Mouse (Mus musculus): Measurements from ENCODE around the gene Sco2. TPM values are rescaled to one million over a fixed set of nuclear protein-coding genes. Genes with fewer than 3 reads are reported as not detected.
A peak's percentile ranks its signal among the peaks of the same experiment; 100 is the strongest.

The Sco2 gene
- polyA plus RNA-seq, 1 experiment from 2014 or later, result 6.8 TPM

- 86% methylated on average over 2 of the region's 2 CpGs for WGBS
- H3K4me3 ChIP-seq (ENCODE audit: low read depth, low read length), result no peak overlapping the region
- no peak for ATAC-seq (ENCODE audit: insufficient number of reproducible peaks, insufficient read depth, low FRiP score, low read depth)
Measured at GRCm38 (mm10) chr15:89398146-89398545, 24.5 kb upstream of the Sco2 start.

GRCm38 (mm10) chr15:89396883-89397282 lies 23.2 kb upstream of the Sco2 start:
- Histone ChIP-seq H3K36me3 (ENCODE audit: control insufficient read depth, insufficient read depth, low read length) (no peaks in the 10 kb centered on the region), H3K4me1 (ENCODE audit: control insufficient read depth, insufficient read depth, low read length) (no peaks in the 10 kb centered on the region), H3K9ac (replicated peaks; ENCODE audit: low read depth, low read length) (no peak overlapping the region), H3K4me2 (replicated peaks; ENCODE audit: low read depth, low read length) (no peak overlapping the region), H3K27me3 (ENCODE audit: control insufficient read depth, insufficient read depth, low read length) (no peaks in the 10 kb centered on the region), H3K27ac (ENCODE audit: low read length) (no peak overlapping the region), H3K4me3 (ENCODE audit: low read depth, low read length) (no peak overlapping the region), H3K9me3 (ENCODE audit: control insufficient read depth, low read depth, low read length) (no peaks in the 10 kb centered on the region)
- no peak for ATAC-seq (ENCODE audit: insufficient number of reproducible peaks, insufficient read depth, low FRiP score, low read depth)
- 86% methylated on average over 4 of the region's 4 CpGs for WGBS

More at GRCm38 (mm10) chr15:89398146-89398545, 24.5 kb upstream of the Sco2 start:
- Histone ChIP-seq H3K9ac (replicated peaks; ENCODE audit: low read depth, low read length) (no peak overlapping the region), H3K27ac (ENCODE audit: low read length) (no peak overlapping the region), H3K4me2 (replicated peaks; ENCODE audit: low read depth, low read length) (no peak overlapping the region), H3K27me3 (ENCODE audit: control insufficient read depth, insufficient read depth, low read length) (no peaks in the 10 kb centered on the region), H3K9me3 (ENCODE audit: control insufficient read depth, low read depth, low read length) (no peaks in the 10 kb centered on the region), H3K36me3 (ENCODE audit: control insufficient read depth, insufficient read depth, low read length) (no peaks in the 10 kb centered on the region), H3K4me1 (ENCODE audit: control insufficient read depth, insufficient read depth, low read length) (no peaks in the 10 kb centered on the region)

GRCm38 (mm10) chr15:89390081-89390480 lies 16.4 kb upstream of the Sco2 start:
- no peaks in the 10 kb centered on the region for H3K36me3 ChIP-seq (ENCODE audit: control insufficient read depth, insufficient read depth, low read length)
- WGBS, result 91% methylated on average over 10 of the region's 10 CpGs
- no peak for ATAC-seq (ENCODE audit: insufficient number of reproducible peaks, insufficient read depth, low FRiP score, low read depth)

GRCm38 (mm10) chr15:89387127-89387526 lies 13.5 kb upstream of the Sco2 start:
- Histone ChIP-seq H3K4me2 (replicated peaks; ENCODE audit: low read depth, low read length) (no peak overlapping the region), H3K9me3 (ENCODE audit: control insufficient read depth, low read depth, low read length) (no peaks in the 10 kb centered on the region), H3K27ac (ENCODE audit: low read length) (no peak overlapping the region), H3K9ac (replicated peaks; ENCODE audit: low read depth, low read length) (no peak overlapping the region), H3K27me3 (ENCODE audit: control insufficient read depth, insufficient read depth, low read length) (no peaks in the 10 kb centered on the region), H3K36me3 (ENCODE audit: control insufficient read depth, insufficient read depth, low read length) (no peaks in the 10 kb centered on the region), H3K4me1 (ENCODE audit: control insufficient read depth, insufficient read depth, low read length) (no peaks in the 10 kb centered on the region), H3K4me3 (ENCODE audit: low read depth, low read length) (no peak overlapping the region)
- 41% methylated on average over 12 of the region's 12 CpGs for WGBS
- ATAC-seq (ENCODE audit: insufficient number of reproducible peaks, insufficient read depth, low FRiP score, low read depth), result no peak

More at GRCm38 (mm10) chr15:89390081-89390480, 16.4 kb upstream of the Sco2 start:
- Histone ChIP-seq H3K9me3 (ENCODE audit: control insufficient read depth, low read depth, low read length) (no peaks in the 10 kb centered on the region), H3K4me3 (ENCODE audit: low read depth, low read length) (no peak overlapping the region), H3K4me1 (ENCODE audit: control insufficient read depth, insufficient read depth, low read length) (no peaks in the 10 kb centered on the region), H3K9ac (replicated peaks; ENCODE audit: low read depth, low read length) (no peak overlapping the region), H3K4me2 (replicated peaks; ENCODE audit: low read depth, low read length) (no peak overlapping the region), H3K27me3 (ENCODE audit: control insufficient read depth, insufficient read depth, low read length) (no peaks in the 10 kb centered on the region), H3K27ac (ENCODE audit: low read length) (no peak overlapping the region)

GRCm38 (mm10) chr15:89384617-89385016 lies 11.0 kb upstream of the Sco2 start, which contains the start of gene Klhdc7b:
Gene Klhdc7b (plus strand): TSS chr15:89384917.
- Histone ChIP-seq H3K4me1 (ENCODE audit: control insufficient read depth, insufficient read depth, low read length) (no peaks in the 10 kb centered on the region), H3K9me3 (ENCODE audit: control insufficient read depth, low read depth, low read length) (no peaks in the 10 kb centered on the region), H3K4me2 (replicated peaks; ENCODE audit: low read depth, low read length) (no peak within 1 kb of the TSS), H3K9ac (replicated peaks; ENCODE audit: low read depth, low read length) (no peak within 1 kb of the TSS), H3K36me3 (ENCODE audit: control insufficient read depth, insufficient read depth, low read length) (no peaks in the 10 kb centered on the region), H3K27me3 (ENCODE audit: control insufficient read depth, insufficient read depth, low read length) (peaks cover under 1% of the 10 kb centered on the region; the same call in 1 of the 2 replicates), H3K27ac (ENCODE audit: low read length) (no peak within 1 kb of the TSS), H3K4me3 (ENCODE audit: low read depth, low read length) (no peak within 1 kb of the TSS)
- ATAC-seq (ENCODE audit: insufficient number of reproducible peaks, insufficient read depth, low FRiP score, low read depth), result no peak
- WGBS, result 89% methylated on average over 7 of the region's 7 CpGs

- peaks cover 28% of the 10 kb centered on the region for H3K27me3 ChIP-seq (ENCODE audit: control insufficient read depth, insufficient read depth, low read length)
- H3K4me3 ChIP-seq (ENCODE audit: low read depth, low read length), result peak overlapping the region; percentile 35
- H3K9ac ChIP-seq (replicated peaks; ENCODE audit: low read depth, low read length), result no peak overlapping the region
- peak overlapping the region; percentile 49 for H3K4me2 ChIP-seq (replicated peaks; ENCODE audit: low read depth, low read length)
- H3K4me1 ChIP-seq (ENCODE audit: control insufficient read depth, insufficient read depth, low read length), result peaks cover 9% of the 10 kb centered on the region; the same call in 1 of the 2 replicates
- ATAC-seq (ENCODE audit: insufficient number of reproducible peaks, insufficient read depth, low FRiP score, low read depth), result no peak
- 13% methylated on average over 10 of the region's 10 CpGs for WGBS
- no peaks in the 10 kb centered on the region for H3K36me3 ChIP-seq (ENCODE audit: control insufficient read depth, insufficient read depth, low read length)
- H3K9me3 ChIP-seq (ENCODE audit: control insufficient read depth, low read depth, low read length), result no peaks in the 10 kb centered on the region
- H3K27ac ChIP-seq (ENCODE audit: low read length), result no peak overlapping the region
Measured at GRCm38 (mm10) chr15:89379429-89379828, 5.8 kb upstream of the Sco2 start.

- Histone ChIP-seq H3K4me2 (replicated peaks; ENCODE audit: low read depth, low read length) (peak within 1 kb of the TSS; percentile 49), H3K36me3 (ENCODE audit: control insufficient read depth, insufficient read depth, low read length) (no peaks in the 10 kb centered on the region), H3K4me3 (ENCODE audit: low read depth, low read length) (peak within 1 kb of the TSS; percentile 35), H3K9ac (replicated peaks; ENCODE audit: low read depth, low read length) (no peak within 1 kb of the TSS), H3K27me3 (ENCODE audit: control insufficient read depth, insufficient read depth, low read length) (peaks cover 28% of the 10 kb centered on the region), H3K27ac (ENCODE audit: low read length) (no peak within 1 kb of the TSS), H3K9me3 (ENCODE audit: control insufficient read depth, low read depth, low read length) (no peaks in the 10 kb centered on the region), H3K4me1 (ENCODE audit: control insufficient read depth, insufficient read depth, low read length) (peaks cover 9% of the 10 kb centered on the region; the same call in 1 of the 2 replicates)
- WGBS, result under 1% methylated on average over 33 of the region's 33 CpGs
- no peak for ATAC-seq (ENCODE audit: insufficient number of reproducible peaks, insufficient read depth, low FRiP score, low read depth)
Measured at GRCm38 (mm10) chr15:89378831-89379401, 5.3 kb upstream of the Sco2 start, which contains the start of gene Odf3b. Gene Odf3b (minus strand): TSS chr15:89379282.

GRCm38 (mm10) chr15:89377938-89378828 lies 4.5 kb upstream of the Sco2 start:
- Histone ChIP-seq H3K36me3 (ENCODE audit: control insufficient read depth, insufficient read depth, low read length) (no peaks in the 10 kb centered on the region), H3K27ac (ENCODE audit: low read length) (no peak overlapping the region), H3K9me3 (ENCODE audit: control insufficient read depth, low read depth, low read length) (no peaks in the 10 kb centered on the region), H3K27me3 (ENCODE audit: control insufficient read depth, insufficient read depth, low read length) (peaks cover 28% of the 10 kb centered on the region), H3K9ac (replicated peaks; ENCODE audit: low read depth, low read length) (no peak overlapping the region), H3K4me2 (replicated peaks; ENCODE audit: low read depth, low read length) (peak overlapping the region; percentile 49), H3K4me1 (ENCODE audit: control insufficient read depth, insufficient read depth, low read length) (peaks cover 9% of the 10 kb centered on the region; the same call in 1 of the 2 replicates), H3K4me3 (ENCODE audit: low read depth, low read length) (peak overlapping the region; percentile 35)
- no peak for ATAC-seq (ENCODE audit: insufficient number of reproducible peaks, insufficient read depth, low FRiP score, low read depth)
- 15% methylated on average over 46 of the region's 46 CpGs for WGBS
